Mouse (Mus musculus): ENCODE measurements at regions not wholly inside any gene's neighbourhood (a gene's known extent, or its start where the extent isn't known, plus 50 kb on each side); places are given as distances from the start of the nearest gene placed in this dataset.
"Not testable (repeated sequence)": the region's sequence is repeated elsewhere in the genome, so short reads cannot be mapped to it uniquely, and the experiment has no call there.

DNA sequence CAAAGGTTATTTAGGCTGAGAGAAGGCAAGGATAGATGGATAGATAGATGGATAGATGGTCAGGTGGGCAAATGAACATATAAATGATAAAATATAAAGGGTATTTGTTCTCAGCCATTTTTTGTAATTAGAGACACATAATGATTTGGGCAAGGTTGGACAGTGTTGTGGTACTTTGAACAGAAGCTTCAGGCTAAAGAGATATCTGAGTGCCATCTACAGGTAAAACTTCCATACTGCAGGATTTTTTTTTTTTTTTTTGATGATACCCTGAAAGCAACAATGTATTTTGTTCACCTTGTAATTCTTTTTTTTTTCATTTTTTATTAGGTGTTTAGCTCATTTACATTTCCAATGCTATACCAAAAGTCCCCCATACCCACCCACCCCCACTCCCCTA is 110.1 kb upstream of the Trabd2b start:
- DNase-seq (ENCODE audit: low spot score) = no peak

DNA sequence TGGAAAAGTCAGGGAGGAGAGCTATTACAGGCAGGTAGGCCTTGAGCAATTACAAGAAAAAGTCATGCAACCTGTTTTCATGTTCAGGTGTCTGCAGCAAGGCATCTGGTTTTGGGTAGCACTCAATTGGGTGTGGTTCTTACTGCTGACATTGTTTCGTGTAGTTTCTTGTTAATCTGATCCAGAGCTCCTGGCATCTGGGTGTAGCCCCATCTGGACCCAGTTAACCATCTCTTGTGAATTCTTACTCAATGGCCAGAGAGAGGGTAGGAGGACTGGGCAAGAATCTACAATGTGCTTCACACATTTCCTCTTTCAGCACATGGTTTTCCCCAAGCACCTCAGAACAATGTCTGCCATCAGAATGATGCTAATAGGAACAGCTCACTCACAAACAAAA is 108.0 kb upstream of the Trabd2b start:
- DNase-seq (ENCODE audit: low spot score) = not testable (repeated sequence)

DNA sequence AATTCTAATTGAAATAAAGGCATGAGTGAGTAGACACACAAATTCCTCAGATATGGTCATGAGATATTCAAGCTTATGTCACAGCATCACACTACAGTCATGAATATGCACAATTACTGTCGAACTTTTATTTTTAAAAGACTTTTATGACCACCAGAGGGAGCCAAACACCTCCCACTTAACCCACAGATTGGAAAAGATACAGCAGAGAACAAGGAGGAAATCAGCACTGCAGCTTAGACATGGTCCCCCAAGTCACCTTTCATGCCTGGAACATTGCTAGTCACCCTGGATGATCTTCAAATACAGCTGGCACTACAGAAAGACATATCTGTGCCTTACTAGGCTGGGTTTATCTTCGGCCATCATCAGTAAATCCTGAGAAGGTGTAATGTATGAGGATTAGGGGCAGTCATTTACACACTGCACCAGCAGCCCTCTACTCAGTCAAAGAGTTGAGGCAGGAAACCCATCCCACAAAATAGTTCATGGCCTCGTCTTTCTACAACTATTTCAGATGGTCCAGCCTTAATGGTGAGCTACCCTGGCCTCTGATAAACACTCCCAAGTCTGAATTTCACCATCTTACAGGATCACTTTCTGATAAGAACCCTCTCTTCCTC is 106.0 kb upstream of the Trabd2b start:
- DNase-seq (ENCODE audit: low spot score) = peak; percentile 11

DNA sequence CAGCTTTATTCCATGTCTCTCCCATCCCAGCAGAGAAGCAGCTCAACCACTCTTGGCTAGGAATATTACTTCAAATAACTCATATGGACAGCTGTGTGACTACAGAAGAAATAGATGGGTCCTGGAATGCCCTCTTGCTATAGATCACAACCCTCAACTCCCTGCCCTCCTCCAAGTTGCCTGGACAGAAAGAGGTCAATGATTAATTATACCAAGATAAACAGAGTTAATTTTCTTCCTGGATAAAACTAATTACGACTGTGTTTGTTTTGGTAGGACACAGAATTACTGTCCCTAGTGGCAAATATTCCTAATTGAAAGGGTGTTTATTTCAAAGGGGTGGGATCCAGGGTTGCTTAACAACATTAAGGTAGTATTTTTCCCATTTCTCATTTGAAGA is 101.9 kb upstream of the Trabd2b start:
- DNase-seq (ENCODE audit: low spot score) = no peak

DNA sequence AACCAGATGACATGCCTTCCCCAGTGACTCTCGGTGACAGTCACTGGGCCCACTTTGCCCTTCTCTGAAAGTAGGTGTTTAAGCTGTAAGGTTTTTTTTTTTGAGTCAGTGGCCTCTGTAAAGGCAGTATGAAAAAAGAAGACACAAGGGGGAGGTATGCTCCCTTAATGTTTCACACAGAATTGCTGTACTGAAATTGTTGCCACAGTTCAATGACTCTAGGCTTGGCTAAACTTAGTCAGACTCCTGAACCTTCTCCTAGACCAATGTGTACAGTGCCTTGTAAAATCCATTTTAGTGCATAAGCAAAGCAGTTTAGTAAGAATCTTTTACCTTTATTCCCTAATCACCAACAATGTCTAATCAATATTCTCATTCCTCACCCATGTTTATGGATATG is 99.0 kb upstream of the Trabd2b start:
- no peak for DNase-seq (ENCODE audit: low spot score)

DNA sequence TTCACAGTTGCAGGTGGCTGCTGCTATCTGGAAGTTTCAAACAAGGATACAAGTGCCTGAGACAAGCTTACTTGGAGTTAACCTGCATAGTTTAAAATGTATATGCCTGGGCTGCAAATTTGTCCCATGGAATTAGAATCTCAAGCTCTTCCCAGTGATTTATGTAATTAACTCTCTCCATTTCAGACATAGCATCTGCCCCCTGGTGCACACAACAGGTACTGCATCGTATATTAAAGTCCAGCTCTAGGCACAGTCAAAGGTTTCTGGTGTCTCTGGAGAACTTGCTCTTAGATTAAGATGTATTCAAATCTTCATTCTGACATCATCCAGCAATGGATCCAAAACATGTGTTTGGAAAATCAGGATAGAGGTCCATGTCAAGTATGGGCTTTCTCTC is 98.0 kb upstream of the Trabd2b start:
- DNase-seq (ENCODE audit: low spot score) = no peak

DNA sequence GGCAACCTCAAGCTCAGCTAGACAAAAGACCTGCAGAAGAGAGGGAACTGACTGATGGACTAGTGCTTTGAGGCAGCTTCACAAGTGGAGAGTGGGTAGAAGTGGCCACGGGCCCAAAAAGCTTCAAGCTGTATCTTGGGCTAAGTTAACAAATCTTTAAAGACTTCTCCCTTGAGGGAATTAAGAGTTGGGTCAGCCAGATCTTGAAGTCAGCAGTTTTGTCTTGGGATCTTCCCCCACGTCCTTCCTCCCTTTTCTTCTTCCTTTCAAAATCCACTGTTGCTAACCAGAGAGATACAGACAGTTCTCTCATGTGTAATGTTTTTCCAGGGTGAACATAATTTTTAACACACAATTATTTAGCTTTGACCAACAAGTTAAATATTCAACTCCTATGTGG is 91.5 kb upstream of the Trabd2b start:
- no peak for DNase-seq (ENCODE audit: low spot score)

DNA sequence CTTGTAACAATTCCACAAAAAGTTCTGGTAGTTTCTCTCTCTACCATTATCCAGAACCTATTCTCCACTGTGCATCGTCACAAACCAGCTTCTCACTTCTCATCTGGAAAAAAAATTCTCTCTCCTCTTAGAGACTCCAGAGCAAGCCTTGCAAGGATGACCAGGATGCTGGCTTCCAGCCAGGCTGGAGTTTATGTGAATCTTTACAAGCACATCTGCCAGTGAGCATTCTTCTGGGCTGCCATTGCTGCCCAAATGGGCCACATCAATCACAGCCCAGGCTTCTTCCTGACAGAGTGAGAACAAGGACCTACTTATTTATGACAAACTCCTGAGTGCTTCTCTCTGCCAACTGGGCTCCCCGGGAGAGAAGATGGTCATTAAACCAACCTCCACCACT is 91.0 kb upstream of the Trabd2b start:
- DNase-seq (ENCODE audit: low spot score) = no peak

DNA sequence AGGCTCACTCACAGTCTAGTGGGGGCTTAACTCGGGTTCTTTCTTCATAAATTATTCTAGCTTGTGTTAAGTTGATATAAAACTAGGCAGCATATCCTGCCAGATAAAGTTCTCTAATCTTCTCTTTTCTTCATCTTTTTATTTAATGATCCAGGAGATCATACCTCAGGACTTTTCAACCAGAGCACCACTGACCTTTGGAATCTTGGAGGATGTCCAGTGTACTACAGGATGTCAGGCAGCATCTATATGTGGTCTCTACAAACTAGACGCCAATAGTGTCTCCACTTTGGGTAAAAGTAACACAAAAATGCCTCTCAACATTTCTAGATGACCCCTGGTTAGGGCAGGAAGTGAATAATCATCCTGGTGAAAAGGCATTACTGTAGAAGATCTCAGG is 89.4 kb upstream of the Trabd2b start:
- DNase-seq (ENCODE audit: low spot score) = no peak

DNA sequence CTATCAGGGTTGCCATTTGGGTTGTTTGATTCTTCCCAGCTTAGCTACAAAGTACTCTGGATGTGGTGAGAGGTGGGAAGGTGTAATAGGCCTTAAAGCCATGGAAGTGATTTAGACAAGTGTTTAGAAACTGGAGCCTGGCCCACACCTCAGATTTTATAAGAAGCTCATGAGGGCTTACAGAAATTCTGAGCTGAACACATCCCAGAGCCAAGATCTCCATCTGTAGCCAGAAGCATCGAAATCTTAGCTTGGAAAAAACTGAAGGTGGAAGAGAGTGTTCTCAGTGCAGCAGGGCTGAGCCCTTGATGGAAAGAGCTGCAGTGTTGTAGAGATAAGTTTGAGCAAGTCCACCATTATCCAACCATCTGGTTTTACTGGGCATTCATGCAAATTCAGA is 86.4 kb upstream of the Trabd2b start:
- DNase-seq (ENCODE audit: low spot score) = no peak

DNA sequence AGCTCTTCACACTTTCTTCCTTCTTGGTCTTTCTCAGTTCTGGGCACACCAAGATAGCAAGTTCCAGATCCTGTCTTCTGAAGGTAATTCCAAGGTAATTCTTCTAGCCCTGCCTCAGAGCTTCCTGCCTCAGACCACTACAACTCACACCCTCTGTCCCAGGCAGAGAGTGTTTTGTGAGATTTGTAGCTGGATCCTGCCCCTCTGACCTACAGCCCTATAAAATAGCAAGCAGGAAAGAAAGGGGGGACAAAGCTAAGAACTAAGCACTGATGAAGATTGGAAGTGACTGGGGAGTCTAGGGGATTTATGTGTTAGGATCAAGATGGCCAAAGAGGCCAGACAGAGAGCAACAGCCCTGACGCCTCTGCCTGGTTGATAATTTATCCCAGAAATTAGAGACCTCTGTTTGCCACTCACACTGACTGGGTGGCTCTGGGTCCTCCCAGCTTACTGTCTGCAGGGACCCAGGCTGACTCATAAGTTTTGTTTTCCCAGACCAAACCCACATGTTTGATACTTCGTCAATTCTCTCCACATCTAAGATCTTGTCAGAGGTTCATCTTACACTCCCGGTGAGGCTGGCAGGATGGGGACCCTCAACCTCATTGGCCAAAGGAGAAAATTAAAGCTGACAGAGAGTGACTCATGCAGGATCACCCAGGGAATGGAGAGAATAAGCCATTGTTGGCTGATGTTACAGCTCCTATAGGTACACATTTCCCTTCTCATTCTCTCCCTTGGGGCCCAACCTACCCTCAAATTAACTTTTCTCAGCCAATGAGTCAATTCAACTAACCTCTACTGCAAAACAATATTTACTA is 84.8 kb upstream of the Trabd2b start:
- no peak for DNase-seq (ENCODE audit: low spot score)

DNA sequence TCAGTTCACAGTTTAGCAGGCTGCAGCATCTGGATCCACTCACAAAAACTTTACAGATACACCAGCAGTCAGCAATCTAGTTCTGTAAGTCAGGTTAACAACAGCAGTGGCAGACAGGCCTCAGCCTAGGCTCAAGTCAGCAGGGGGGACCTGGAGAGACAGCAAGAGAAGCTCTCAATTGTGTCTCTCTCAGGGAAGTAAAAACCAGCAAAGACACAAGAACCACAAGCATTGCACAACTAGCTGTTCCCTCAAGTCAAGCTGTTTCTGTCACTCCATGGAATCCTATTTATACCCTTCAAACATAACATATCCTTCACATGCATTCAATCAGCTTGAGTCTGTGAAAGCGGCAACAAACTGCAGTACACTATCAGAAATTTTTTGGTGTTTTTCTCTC is 76.5 kb upstream of the Trabd2b start:
- no peak for DNase-seq (ENCODE audit: low spot score)

DNA sequence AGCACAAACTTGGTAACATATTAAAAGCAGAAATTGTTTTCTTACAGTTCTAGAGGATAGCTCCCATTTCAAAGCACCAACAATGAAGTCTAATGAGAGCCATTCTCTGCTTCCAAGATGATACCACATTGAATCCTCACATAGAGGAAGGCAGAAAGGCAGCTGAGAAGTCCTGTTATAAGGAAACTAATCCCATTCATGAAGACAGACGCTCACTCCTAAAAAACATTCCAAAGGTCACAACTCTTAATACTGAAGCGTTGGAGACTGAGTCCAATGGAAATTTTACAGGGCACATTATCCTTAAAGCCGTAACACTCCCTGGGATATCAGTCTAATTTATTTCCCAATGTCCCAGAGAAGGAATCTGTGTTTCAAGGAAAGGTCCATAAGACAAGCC is 75.4 kb upstream of the Trabd2b start:
- no peak for DNase-seq (ENCODE audit: low spot score)

DNA sequence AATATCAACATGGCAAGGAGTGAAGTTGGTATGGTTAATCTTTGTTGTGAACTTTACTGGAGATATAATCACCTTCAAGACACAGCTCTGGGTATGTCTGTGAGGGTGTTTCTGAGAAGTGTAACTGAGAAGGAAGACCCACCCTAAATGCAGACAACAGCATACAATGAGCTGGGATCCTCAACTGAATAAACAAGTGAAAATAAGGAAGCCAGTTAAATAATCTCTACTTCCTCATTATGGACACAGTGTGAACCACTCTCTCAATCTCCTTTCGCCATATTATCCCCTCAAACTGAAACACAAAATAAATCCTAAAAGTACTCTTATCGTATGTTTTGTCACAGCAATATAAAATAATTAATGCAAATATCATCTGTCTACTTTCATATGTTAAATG is 71.7 kb upstream of the Trabd2b start:
- DNase-seq (ENCODE audit: low spot score) = no peak

DNA sequence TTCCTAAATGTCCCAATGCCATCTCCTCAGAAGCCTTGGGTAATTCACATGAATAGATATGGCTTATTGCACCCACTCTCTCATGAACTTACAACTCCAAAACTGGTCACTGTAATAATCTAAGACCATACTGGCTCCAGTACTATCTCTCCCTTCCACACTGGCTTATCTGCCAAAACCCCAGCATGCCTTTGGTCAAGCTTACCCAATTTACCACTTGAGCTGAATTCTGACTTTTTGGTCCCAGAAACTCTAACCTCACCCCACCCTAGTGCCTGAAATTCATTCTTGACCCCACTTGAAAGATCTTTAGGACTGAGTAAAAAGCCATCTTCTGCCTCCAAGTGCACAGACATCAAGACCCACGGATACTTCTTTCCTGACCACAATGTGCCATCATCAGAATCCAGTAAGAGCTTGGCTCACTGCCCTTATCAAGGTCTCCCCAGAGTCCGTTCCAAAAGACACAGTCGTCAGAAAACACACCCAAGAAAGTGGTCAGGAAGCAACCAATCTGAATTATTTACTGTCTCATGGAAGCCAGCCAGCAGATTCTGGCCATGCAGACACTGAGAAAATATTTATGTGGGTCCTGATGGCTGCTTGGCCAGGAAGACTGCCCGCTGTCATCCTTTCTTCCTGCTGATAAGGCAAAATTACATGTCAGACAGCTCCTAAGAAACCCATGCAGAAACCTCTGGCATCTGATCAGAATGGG is 70.3 kb upstream of the Trabd2b start:
- DNase-seq (ENCODE audit: low spot score) = no peak

DNA sequence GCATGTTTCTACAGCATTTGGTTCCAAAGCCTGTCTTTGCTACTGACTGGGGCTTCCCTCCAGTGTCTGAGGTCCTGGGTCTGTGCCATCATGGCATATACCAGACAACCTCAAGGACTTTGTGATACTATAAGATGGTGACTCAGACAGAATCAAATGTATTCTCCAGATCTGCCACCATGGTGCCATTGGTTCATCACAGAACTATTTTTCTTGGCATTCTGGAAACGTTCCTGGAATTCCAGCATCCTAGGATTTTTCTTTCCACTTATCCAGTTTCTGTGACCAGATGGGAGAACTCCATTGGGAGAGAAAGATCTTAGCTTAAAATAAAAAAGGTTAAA is 69.8 kb upstream of the Trabd2b start:
- no peak for DNase-seq (ENCODE audit: low spot score)

DNA sequence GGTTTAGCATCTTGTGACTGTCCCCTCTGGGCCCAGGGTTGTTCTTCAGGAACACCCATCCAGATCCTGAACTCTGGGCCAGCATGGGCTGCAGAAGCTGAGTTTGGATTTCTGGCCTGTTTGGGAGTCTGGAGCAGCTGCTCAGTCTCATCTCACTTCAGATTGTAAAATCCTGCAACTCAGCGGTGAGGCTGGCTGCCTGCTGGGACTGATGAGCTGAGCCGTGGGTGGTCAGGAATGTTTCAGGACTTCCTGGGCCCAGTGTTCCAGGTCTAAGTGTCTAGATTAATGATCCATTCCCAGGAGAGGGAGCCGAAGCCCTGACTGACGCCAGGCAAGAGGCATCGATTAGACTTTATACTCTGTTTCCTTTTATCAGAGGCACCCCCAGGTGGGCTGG is 66.7 kb upstream of the Trabd2b start:
- no peak for DNase-seq (ENCODE audit: low spot score)

DNA sequence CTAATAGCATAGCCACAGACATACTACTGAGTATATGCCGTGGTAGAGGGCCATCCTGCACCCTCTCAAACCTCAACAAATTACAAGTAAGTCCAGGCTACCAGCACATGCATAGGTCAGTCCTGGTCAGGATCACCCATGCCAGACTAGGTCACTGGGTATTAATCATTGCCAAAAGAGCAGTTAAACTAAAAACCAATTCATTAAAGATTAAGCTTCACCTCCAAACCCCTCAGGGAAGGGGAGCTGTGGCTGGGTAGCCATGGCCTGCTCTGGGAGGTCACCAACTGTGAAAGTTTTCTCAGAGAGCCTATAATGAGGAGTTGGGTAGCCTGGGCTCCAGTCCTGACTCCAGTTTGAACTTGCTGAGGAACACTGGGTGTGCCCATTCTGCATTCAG is 61.4 kb upstream of the Trabd2b start:
- DNase-seq (ENCODE audit: low spot score) = no peak

DNA sequence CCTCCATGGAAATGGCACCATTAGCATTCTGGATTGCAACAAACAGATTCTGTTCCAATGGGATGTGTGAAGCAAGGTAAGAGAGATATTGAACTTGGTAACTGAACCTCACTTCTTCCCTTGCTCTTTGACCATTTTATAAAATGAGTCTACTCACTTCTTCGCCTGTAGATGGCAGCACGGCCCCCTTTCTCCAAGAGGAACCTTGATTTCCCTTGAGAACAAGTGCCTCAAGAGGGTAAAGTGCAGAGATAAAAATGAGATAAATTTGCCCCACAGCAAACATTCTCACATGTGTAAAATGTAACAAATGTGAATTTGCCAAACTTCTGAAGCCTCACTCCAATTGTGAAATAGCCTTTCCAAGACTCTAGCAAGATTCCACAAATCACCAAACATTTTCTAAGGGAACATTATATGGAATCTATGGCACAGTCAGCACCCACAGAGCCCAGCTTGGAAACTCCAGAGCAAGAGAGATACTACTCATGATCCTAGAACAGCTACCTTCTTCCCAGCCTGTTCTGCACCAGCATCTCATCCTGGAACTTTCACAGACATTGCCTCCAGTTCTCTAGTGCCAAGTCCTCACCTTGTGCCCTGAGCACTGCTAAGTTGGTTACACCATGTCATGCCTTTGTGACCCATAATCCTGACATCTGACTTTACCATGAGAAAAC is 60.3 kb upstream of the Trabd2b start:
- peak; percentile 30 for DNase-seq (ENCODE audit: low spot score)

DNA sequence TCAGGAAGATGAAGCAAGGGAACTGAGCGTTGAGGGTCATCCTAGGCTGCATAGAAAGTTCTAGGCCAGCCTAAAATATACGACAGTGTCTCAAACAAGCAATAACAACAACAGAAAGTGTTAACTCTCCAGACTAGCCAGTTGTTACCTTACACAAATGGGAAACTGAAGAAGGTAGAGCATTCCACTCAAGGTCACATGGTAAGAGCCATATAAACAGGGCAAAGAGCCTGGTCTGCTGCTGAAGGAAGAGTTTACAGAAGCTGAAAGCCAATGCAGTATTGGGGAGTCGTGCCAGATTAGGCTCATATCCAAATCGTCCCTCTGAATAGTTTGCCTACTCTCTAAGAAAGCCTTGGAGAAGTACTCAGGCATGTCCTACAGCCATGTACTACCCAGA is 59.6 kb upstream of the Trabd2b start:
- DNase-seq (ENCODE audit: low spot score) = no peak

DNA sequence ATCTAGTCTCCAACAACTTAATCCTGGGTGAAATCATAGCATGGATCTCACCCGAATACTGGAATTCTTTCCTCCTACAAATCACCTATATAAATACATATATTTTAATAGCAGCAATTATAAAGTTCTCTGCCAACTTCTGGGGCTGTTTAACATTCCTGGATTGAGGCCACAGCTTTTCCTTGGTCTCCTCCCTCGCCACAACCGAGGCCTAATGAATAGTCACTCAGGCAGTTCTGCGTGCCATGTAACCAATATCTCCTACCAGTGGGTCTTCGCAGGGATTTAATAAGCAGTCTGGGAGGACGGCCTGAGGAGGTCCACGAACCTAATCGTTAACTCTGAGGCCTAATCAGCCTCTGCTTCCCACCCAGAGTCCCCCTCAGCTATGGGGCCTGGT is 56.9 kb upstream of the Trabd2b start:
- no peak for DNase-seq (ENCODE audit: low spot score)

DNA sequence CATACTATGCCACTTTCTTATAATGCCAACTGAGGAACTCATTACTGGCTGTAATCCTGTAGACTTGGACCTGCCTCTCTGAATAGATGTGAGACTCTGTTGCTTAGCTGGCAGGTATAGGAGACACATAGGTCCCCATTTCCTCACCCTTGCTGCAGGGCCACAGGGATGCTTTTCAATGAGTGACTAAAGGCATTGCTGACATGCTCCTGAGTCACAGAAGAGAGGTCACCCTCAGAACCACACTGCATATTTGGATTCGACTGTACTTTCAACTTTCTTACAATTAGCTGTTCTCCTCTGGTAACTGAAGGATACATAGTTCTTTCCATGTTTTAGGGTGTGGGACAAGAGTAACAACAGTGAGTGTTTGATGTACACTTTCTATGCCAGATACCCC is 55.2 kb upstream of the Trabd2b start:
- DNase-seq (ENCODE audit: low spot score) = no peak

DNA sequence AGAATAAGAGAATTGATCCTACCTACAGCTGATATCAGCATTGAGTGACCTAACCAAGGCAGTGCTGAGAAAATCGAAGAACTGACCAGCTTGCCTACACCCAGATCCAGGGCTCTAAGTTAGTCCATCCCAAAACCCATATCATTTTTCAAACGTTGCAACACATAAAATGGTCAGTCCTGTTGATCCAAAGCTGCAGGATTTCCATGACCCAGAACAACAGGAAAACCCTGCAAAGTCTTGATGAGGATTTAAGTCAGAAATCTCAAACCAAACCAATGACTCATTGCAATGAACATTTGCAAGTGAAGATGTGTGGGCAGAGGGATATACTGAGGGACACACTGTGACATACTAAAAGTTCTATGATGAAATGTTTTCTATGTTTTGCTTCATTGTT is 53.5 kb upstream of the Trabd2b start:
- DNase-seq (ENCODE audit: low spot score) = no peak

All from heart, adult 8-10 months (tissue).